Mouse (Mus musculus) heart, embryonic 16.5 days (tissue): ENCODE results near the gene Nat8f1. TPM values are rescaled to one million over a fixed set of nuclear protein-coding genes. Genes with fewer than 3 reads are reported as not detected.
"Not testable (repeated sequence)": the region's sequence is repeated elsewhere in the genome, so short reads cannot be mapped to it uniquely, and the experiment has no call there.

Experiments used
- ATAC-seq: fragments of 200-750 bp; cut with Nextera tagmentation; replicated peaks from 2 replicates; pipeline ENCODE4 v1.8.0; 2017; ENCODE audit warnings: moderate number of reproducible peaks; ENCODE audit not compliant: insufficient read depth, low FRiP score; ENCODE audit errors: extremely low read depth
- H3K27ac ChIP-seq: fragments of 300-500 bp; sonication (generic); 2 replicates; pipeline ENCODE4 v1.5.1; 2014; ENCODE audit warnings: mild to moderate bottlenecking, low read length, control low read depth, moderate library complexity
- H3K27me3 ChIP-seq: fragments of 300-500 bp; sonication (generic); 2 replicates; pipeline ENCODE4 v1.6.1; 2014; ENCODE audit warnings: low read length, mixed read lengths; ENCODE audit not compliant: control insufficient read depth, insufficient read depth
- H3K36me3 ChIP-seq: fragments of 300-500 bp; sonication (generic); 2 replicates; pipeline ENCODE4 v1.6.1; 2014; ENCODE audit not compliant: control insufficient read depth, insufficient read depth
- H3K4me1 ChIP-seq: fragments of 300-500 bp; sonication (generic); 2 replicates; pipeline ENCODE4 v1.6.1; 2014; ENCODE audit warnings: low read length, mixed read lengths; ENCODE audit not compliant: control insufficient read depth, insufficient read depth
- H3K4me2 ChIP-seq: fragments of 300-500 bp; sonication (generic); 2 replicates; pipeline ENCODE4 v1.6.1; 2014; ENCODE audit warnings: low read depth, mild to moderate bottlenecking, control low read depth, low read length
- H3K4me3 ChIP-seq: fragments of 300-500 bp; sonication (generic); 2 replicates; pipeline ENCODE4 v1.5.1; 2014; ENCODE audit warnings: mild to moderate bottlenecking, control low read depth, low read length
- H3K9ac ChIP-seq: fragments of 300-500 bp; sonication (generic); 2 replicates; pipeline ENCODE4 v1.6.1; 2014; ENCODE audit warnings: low read length, control low read depth
- H3K9me3 ChIP-seq: fragments of 300-500 bp; sonication (generic); replicated peaks from 2 replicates; pipeline ENCODE4 v1.6.1; 2016; ENCODE audit warnings: low read length; ENCODE audit not compliant: control insufficient read depth
- WGBS: fragments of 180-500 bp; shearing (Covaris S2); extraction: QIAGEN DNeasy Blood & Tissue Kit; methylation state at CpG from one replicate; pipeline ENCODE4 v1.1.7; 2014; 5-methylcytosine and 5-hydroxymethylcytosine counted together
- polyA plus RNA-seq: library from polyadenylated mRNA; unstranded; fragments of >200 nt; fragmentation: Nextera tagmentation; extraction: Ambion mirVana; gene quantifications from 2 replicates; pipeline ENCODE4 v1.2.1, GENCODE M21; 2015

The Nat8f1 gene
- polyA plus RNA-seq: 4.6 and 6.5 TPM in 2 replicates

GRCm38 (mm10) chr6:85915539-85916513, at the start of gene Nat8f1:
Gene Nat8f1 (minus strand): TSS chr6:85915687.
- Histone ChIP-seq H3K9ac (peak within 1 kb of the TSS; percentile 88), H3K27ac (peak within 1 kb of the TSS; percentile 90), H3K4me3 (peak within 1 kb of the TSS; percentile 62), H3K4me2 (peak within 1 kb of the TSS; percentile 79)
- not testable (repeated sequence) for H3K9me3 ChIP-seq, H3K36me3 ChIP-seq, H3K4me1 ChIP-seq, H3K27me3 ChIP-seq
- WGBS: under 1% methylated on average over 60 of the region's 61 CpGs
- ATAC-seq: peak; percentile 96

- H3K4me1 ChIP-seq: peaks cover 18% of the 10 kb centered on the region
- H3K4me3 ChIP-seq: peak within 1 kb of the TSS; percentile 94
- H3K9me3 ChIP-seq: no peaks in the 10 kb centered on the region
- H3K27me3 ChIP-seq: no peaks in the 10 kb centered on the region
- ATAC-seq: peak; percentile 95
- under 1% methylated on average over 70 of the region's 70 CpGs for WGBS
- H3K27ac ChIP-seq: peak within 1 kb of the TSS; percentile 98
- H3K9ac ChIP-seq: peak within 1 kb of the TSS; percentile 96
- H3K36me3 ChIP-seq: peaks cover 10% of the 10 kb centered on the region
- H3K4me2 ChIP-seq: peak within 1 kb of the TSS; percentile 90
Measured at GRCm38 (mm10) chr6:85961101-85962091, 45.9 kb upstream of the Nat8f1 start, which contains the start of gene Dusp11. Gene Dusp11 (minus strand): TSS chr6:85961667.

GRCm38 (mm10) chr6:85957581-85957980, 42.1 kb upstream of the Nat8f1 start:
- H3K27ac ChIP-seq: no peak overlapping the region
- H3K4me2 ChIP-seq: no peak overlapping the region
- no peaks in the 10 kb centered on the region for H3K27me3 ChIP-seq
- no peaks in the 10 kb centered on the region for H3K9me3 ChIP-seq
- H3K4me3 ChIP-seq: no peak overlapping the region
- no peak overlapping the region for H3K9ac ChIP-seq
- H3K4me1 ChIP-seq: peaks cover 11% of the 10 kb centered on the region
- H3K36me3 ChIP-seq: peaks cover 35% of the 10 kb centered on the region
- WGBS: 80% methylated on average over 3 of the region's 3 CpGs
- ATAC-seq: no peak

- Histone ChIP-seq H3K27me3 (no peaks in the 10 kb centered on the region), H3K4me1 (no peaks in the 10 kb centered on the region), H3K4me2 (no peak overlapping the region), H3K4me3 (no peak overlapping the region), H3K36me3 (peaks cover 69% of the 10 kb centered on the region), H3K9ac (no peak overlapping the region), H3K9me3 (no peaks in the 10 kb centered on the region), H3K27ac (no peak overlapping the region)
- 88% methylated on average over 6 of the region's 6 CpGs for WGBS
- ATAC-seq: no peak
Measured at GRCm38 (mm10) chr6:85948549-85948948, 33.1 kb upstream of the Nat8f1 start.

- no peaks in the 10 kb centered on the region for H3K4me1 ChIP-seq
- no peak overlapping the region for H3K9ac ChIP-seq
- H3K27ac ChIP-seq: no peak overlapping the region
- H3K9me3 ChIP-seq: no peaks in the 10 kb centered on the region
- ATAC-seq: no peak
- H3K27me3 ChIP-seq: no peaks in the 10 kb centered on the region
- no peak overlapping the region for H3K4me3 ChIP-seq
- H3K4me2 ChIP-seq: no peak overlapping the region
- peaks cover 42% of the 10 kb centered on the region for H3K36me3 ChIP-seq
- WGBS: 94% methylated on average over 3 of the region's 3 CpGs
Measured at GRCm38 (mm10) chr6:85942469-85942868, 27.0 kb upstream of the Nat8f1 start.

- no peak overlapping the region for H3K9ac ChIP-seq
- ATAC-seq: no peak
- no peak overlapping the region for H3K4me2 ChIP-seq
- H3K36me3 ChIP-seq: peaks cover 10% of the 10 kb centered on the region
- no peaks in the 10 kb centered on the region for H3K27me3 ChIP-seq
- H3K9me3 ChIP-seq: no peaks in the 10 kb centered on the region
- H3K27ac ChIP-seq: no peak overlapping the region
- no peak overlapping the region for H3K4me3 ChIP-seq
- WGBS: 55% methylated on average over 10 of the region's 10 CpGs
- H3K4me1 ChIP-seq: peaks cover 5% of the 10 kb centered on the region; the same call in 1 of the 2 replicates
Measured at GRCm38 (mm10) chr6:85938701-85939100, 23.2 kb upstream of the Nat8f1 start.

- H3K27ac ChIP-seq: peak overlapping the region; percentile 64
Measured at GRCm38 (mm10) chr6:85936508-85937465, 21.3 kb upstream of the Nat8f1 start.

GRCm38 (mm10) chr6:85935646-85936045, 20.2 kb upstream of the Nat8f1 start:
- no peaks in the 10 kb centered on the region for H3K27me3 ChIP-seq
- no peak overlapping the region for H3K4me2 ChIP-seq
- H3K4me1 ChIP-seq: peaks cover 5% of the 10 kb centered on the region; the same call in 1 of the 2 replicates
- H3K36me3 ChIP-seq: 0 out of 2 replicates have a peak, but pooled peaks cover under 1% of the 10 kb centered on the region
- no peak overlapping the region for H3K27ac ChIP-seq
- 68% methylated on average over 3 of the region's 3 CpGs for WGBS
- no peak overlapping the region for H3K4me3 ChIP-seq
- H3K9ac ChIP-seq: no peak overlapping the region
- no peaks in the 10 kb centered on the region for H3K9me3 ChIP-seq
- no peak for ATAC-seq

More at GRCm38 (mm10) chr6:85936508-85937465, 21.3 kb upstream of the Nat8f1 start:
- not testable (repeated sequence) for H3K9me3 ChIP-seq, H3K27me3 ChIP-seq, H3K4me1 ChIP-seq, H3K36me3 ChIP-seq
- 1% methylated on average over 43 of the region's 50 CpGs for WGBS
- Histone ChIP-seq H3K9ac (peak overlapping the region; percentile 76), H3K4me2 (peak overlapping the region; percentile 63), H3K4me3 (peak overlapping the region; percentile 60)
- ATAC-seq: peak; percentile 94
